Mouse (Mus musculus): ENCODE results near the gene Gm3238. TPM values are rescaled to one million over a fixed set of nuclear protein-coding genes. Genes with fewer than 3 reads are reported as not detected.
"Not testable (repeated sequence)": the region's sequence is repeated elsewhere in the genome, so short reads cannot be mapped to it uniquely, and the experiment has no call there.

Gene Gm3238
- not detected in 2 replicates for polyA plus RNA-seq (2015; fragmentation: Nextera tagmentation; extraction: Ambion mirVana)

- 83% methylated on average over 1 of the region's 1 CpGs for WGBS (ENCODE audit: insufficient replicate concordance)
- not testable (repeated sequence) for ATAC-seq
These were observed at the start of gene Gm3238 for GRCm38 (mm10) chr10:77771225-77771624. TSS of gene Gm3238 (minus strand) at chr10:77771325.

DNA sequence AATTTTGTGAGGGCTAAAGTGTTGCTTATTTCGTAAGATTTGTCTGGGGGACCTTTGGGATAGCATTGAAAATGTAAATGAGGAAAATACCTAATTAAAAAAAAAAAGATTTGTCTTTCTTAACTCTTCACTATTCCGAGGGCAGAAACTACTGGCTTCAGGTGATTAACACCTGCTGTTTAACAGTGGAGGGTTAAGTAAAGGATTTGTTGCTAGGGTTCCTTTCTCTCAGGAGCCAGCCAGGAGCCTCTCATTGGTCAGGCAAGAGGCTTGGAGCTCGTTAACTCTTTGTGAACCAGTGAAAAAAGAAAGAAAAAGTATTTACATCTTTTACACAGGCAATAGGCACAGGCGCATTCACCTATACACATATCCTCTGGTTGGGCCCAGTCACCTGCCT is 48.1 kb upstream of the Gm3238 start:
- H3K36me3 ChIP-seq (replicated peaks; ENCODE audit: insufficient read depth, low read length), result no peaks in the 10 kb centered on the region
- ATAC-seq, result no peak
- no peak for DNase-seq

More at GRCm38 (mm10) chr10:77771225-77771624, at the start of gene Gm3238:
- not testable (repeated sequence) for H3K4me1 ChIP-seq (ENCODE audit: insufficient read depth); DNase-seq; H3K4me3 ChIP-seq (ENCODE audit: low read depth, low read length); H3K27me3 ChIP-seq (ENCODE audit: insufficient read depth, low read length); H3K9ac ChIP-seq (replicated peaks); H3K4me2 ChIP-seq (ENCODE audit: low read depth, low read length); H3K36me3 ChIP-seq (replicated peaks; ENCODE audit: insufficient read depth, low read length); H3K9me3 ChIP-seq (ENCODE audit: low read length); H3K27ac ChIP-seq (ENCODE audit: low read depth)

DNA sequence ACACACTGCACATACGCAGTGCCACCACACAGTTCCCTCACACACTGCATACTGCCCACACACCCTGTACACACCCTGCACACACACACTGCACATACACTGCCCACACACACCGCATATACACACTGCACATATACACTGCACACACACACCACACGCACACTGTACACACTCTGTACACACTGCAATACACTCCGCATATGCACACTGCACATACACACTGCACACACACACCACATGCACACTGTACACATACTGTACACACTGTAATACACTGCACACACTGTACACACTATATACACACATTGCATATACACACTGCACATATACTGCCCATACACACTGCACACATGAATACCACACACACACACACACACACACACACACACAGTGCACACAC is 47.4 kb upstream of the Gm3238 start:
- ATAC-seq, result no peak
- H3K4me3 ChIP-seq (ENCODE audit: low read depth, low read length), result no peak overlapping the region
- TF ChIP-seq EP300 (IDR thresholded peaks at IDR 0.05; ENCODE audit: low read depth), result no peak
- TF ChIP-seq CTCF (IDR thresholded peaks at IDR 0.05; ENCODE audit: low read depth), result no peak
- H3K4me2 ChIP-seq (ENCODE audit: low read depth, low read length), result no peak overlapping the region
- H3K27ac ChIP-seq (ENCODE audit: low read depth), result no peak overlapping the region
- H3K9ac ChIP-seq (replicated peaks), result no peak overlapping the region
- H3K36me3 ChIP-seq (replicated peaks; ENCODE audit: insufficient read depth, low read length), result no peaks in the 10 kb centered on the region
- 94% methylated on average over 4 of the region's 4 CpGs for WGBS (ENCODE audit: insufficient replicate concordance)
- no peak for DNase-seq
- no peaks in the 10 kb centered on the region for H3K9me3 ChIP-seq (ENCODE audit: low read length)
- no peaks in the 10 kb centered on the region for H3K27me3 ChIP-seq (ENCODE audit: insufficient read depth, low read length)
- no peaks in the 10 kb centered on the region for H3K4me1 ChIP-seq (ENCODE audit: insufficient read depth)

More for the DNA sequence above, 48.1 kb upstream of the Gm3238 start:
- TF ChIP-seq CTCF (IDR thresholded peaks at IDR 0.05; ENCODE audit: low read depth) (no peak), EP300 (IDR thresholded peaks at IDR 0.05; ENCODE audit: low read depth) (no peak)
- Histone ChIP-seq H3K4me2 (ENCODE audit: low read depth, low read length) (no peak overlapping the region), H3K9me3 (ENCODE audit: low read length) (no peaks in the 10 kb centered on the region), H3K9ac (replicated peaks) (no peak overlapping the region), H3K27me3 (ENCODE audit: insufficient read depth, low read length) (no peaks in the 10 kb centered on the region), H3K4me3 (ENCODE audit: low read depth, low read length) (no peak overlapping the region), H3K27ac (ENCODE audit: low read depth) (no peak overlapping the region), H3K4me1 (ENCODE audit: insufficient read depth) (no peaks in the 10 kb centered on the region)
- WGBS (ENCODE audit: insufficient replicate concordance), result 54% methylated on average over 4 of the region's 4 CpGs

DNA sequence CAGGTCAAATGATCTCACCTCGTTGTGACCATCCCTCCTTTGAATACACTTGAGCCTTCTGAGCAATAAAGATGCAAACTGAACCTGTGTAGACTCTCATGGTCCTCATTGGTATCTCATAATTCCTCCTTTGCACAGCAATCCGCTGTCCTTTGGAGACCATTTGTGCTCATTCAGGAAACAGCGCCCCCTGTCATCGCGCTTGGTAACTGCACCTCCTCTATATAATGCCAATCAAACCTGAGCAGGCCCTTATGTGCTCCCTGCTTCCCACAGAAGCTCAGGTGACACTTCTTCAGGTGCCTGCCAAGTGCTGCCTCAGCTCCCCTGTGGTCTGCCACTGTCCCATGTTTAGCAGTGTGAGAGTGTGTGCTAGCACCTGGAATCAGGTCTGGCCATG is 44.4 kb upstream of the Gm3238 start:
- no peak overlapping the region for H3K27ac ChIP-seq (ENCODE audit: low read depth)
- no peaks in the 10 kb centered on the region for H3K27me3 ChIP-seq (ENCODE audit: insufficient read depth, low read length)
- no peaks in the 10 kb centered on the region for H3K4me1 ChIP-seq (ENCODE audit: insufficient read depth)
- 24% methylated on average over 5 of the region's 5 CpGs for WGBS (ENCODE audit: insufficient replicate concordance)
- no peaks in the 10 kb centered on the region for H3K9me3 ChIP-seq (ENCODE audit: low read length)
- no peak for ATAC-seq
- H3K9ac ChIP-seq (replicated peaks), result no peak overlapping the region
- H3K4me2 ChIP-seq (ENCODE audit: low read depth, low read length), result no peak overlapping the region
- TF ChIP-seq EP300 (IDR thresholded peaks at IDR 0.05; ENCODE audit: low read depth) (no peak), CTCF (IDR thresholded peaks at IDR 0.05; ENCODE audit: low read depth) (peak; percentile 65)
- no peak overlapping the region for H3K4me3 ChIP-seq (ENCODE audit: low read depth, low read length)
- DNase-seq, result peak; percentile 33
- H3K36me3 ChIP-seq (replicated peaks; ENCODE audit: insufficient read depth, low read length), result no peaks in the 10 kb centered on the region

DNA sequence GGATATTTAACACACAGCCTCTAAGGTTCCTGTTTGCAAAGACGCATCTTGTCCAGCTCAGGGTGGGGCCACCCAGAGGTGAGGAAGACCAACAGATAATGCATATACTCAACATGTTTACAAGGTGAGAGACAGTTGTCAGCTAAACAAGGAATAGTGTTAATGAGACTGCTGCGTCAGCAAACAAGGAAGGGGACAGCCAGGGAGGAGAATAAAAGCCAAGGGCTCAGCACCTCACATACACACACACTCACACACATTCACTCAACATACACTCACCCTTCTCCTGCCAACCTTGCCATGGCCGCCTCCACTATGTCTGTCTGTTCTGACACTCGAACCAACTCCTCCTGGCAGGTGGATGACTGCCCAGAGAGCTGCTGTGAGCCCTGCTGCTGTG is 43.3 kb upstream of the Gm3238 start, which contains the start of gene Gm2696:
Gm2696 (plus strand) TSS at position 301 of the 400 bp plus-strand sequence.
- Histone ChIP-seq H3K4me2 (ENCODE audit: low read depth, low read length) (no peak within 1 kb of the TSS), H3K36me3 (replicated peaks; ENCODE audit: insufficient read depth, low read length) (no peaks in the 10 kb centered on the region), H3K9ac (replicated peaks) (no peak within 1 kb of the TSS), H3K27me3 (ENCODE audit: insufficient read depth, low read length) (no peaks in the 10 kb centered on the region), H3K9me3 (ENCODE audit: low read length) (no peaks in the 10 kb centered on the region), H3K4me1 (ENCODE audit: insufficient read depth) (no peaks in the 10 kb centered on the region), H3K27ac (ENCODE audit: low read depth) (no peak within 1 kb of the TSS), H3K4me3 (ENCODE audit: low read depth, low read length) (no peak within 1 kb of the TSS)
- ATAC-seq (no peak), DNase-seq (no peak)
- WGBS (ENCODE audit: insufficient replicate concordance), result 39% methylated on average over 4 of the region's 4 CpGs
- TF ChIP-seq EP300 (IDR thresholded peaks at IDR 0.05; ENCODE audit: low read depth), result no peak
- TF ChIP-seq CTCF (IDR thresholded peaks at IDR 0.05; ENCODE audit: low read depth), result no peak

DNA sequence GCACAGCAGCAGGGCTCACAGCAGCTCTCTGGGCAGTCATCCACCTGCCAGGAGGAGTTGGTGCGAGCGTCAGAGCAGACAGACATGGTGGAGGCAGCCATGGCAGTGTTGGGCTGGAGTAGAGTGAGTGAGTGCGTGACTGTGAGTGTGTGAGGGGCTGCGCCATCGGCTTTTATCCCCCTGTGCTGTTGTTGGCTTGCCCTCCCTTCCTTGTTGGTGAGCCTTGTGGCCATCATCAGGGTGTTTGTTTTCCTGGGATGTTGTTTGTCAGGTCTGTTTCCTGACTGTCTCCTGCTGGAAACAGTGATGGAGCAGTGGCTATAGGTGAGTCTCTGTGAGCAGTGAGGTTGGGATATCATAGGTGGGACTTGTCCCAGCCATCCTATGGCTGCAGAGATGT is 40.6 kb upstream of the Gm3238 start, which contains the start of gene Gm9507:
Gm9507 (minus strand) TSS at position 101 of the 400 bp plus-strand sequence.
- TF ChIP-seq CTCF (IDR thresholded peaks at IDR 0.05; ENCODE audit: low read depth), result no peak
- no peak for TF ChIP-seq EP300 (IDR thresholded peaks at IDR 0.05; ENCODE audit: low read depth)
- Histone ChIP-seq H3K27me3 (ENCODE audit: insufficient read depth, low read length) (no peaks in the 10 kb centered on the region), H3K4me1 (ENCODE audit: insufficient read depth) (no peaks in the 10 kb centered on the region), H3K4me3 (ENCODE audit: low read depth, low read length) (no peak within 1 kb of the TSS), H3K27ac (ENCODE audit: low read depth) (no peak within 1 kb of the TSS), H3K9ac (replicated peaks) (no peak within 1 kb of the TSS), H3K9me3 (ENCODE audit: low read length) (no peaks in the 10 kb centered on the region), H3K4me2 (ENCODE audit: low read depth, low read length) (no peak within 1 kb of the TSS), H3K36me3 (replicated peaks; ENCODE audit: insufficient read depth, low read length) (no peaks in the 10 kb centered on the region)
- 61% methylated on average over 5 of the region's 5 CpGs for WGBS (ENCODE audit: insufficient replicate concordance)
- no peak for DNase-seq
- no peak for ATAC-seq

DNA sequence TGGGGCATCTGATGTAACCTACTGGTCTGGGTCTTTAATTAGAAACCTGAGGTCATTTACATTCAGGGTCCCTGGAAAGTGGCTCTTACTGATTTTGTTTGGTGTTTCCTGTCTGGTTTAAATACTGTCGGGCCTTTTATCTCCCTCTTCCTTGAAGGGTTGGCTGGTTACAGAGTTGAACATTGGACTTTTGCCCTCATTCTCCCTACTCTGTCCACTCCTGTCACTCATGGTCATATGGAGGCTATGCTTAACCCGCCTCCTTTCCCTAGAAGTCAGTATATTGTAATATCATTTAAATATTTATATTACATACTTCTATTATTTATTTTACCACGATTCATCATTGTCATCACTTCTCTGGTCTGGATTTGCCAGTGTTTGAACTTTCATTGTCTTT is 33.0 kb upstream of the Gm3238 start:
- H3K36me3 ChIP-seq (replicated peaks; ENCODE audit: insufficient read depth, low read length), result no peaks in the 10 kb centered on the region
- no peak overlapping the region for H3K4me3 ChIP-seq (ENCODE audit: low read depth, low read length)
- no peak overlapping the region for H3K4me2 ChIP-seq (ENCODE audit: low read depth, low read length)
- H3K27me3 ChIP-seq (ENCODE audit: insufficient read depth, low read length), result no peaks in the 10 kb centered on the region
- no peak overlapping the region for H3K9ac ChIP-seq (replicated peaks)
- ATAC-seq, result no peak
- DNase-seq, result no peak
- H3K4me1 ChIP-seq (ENCODE audit: insufficient read depth), result no peaks in the 10 kb centered on the region
- 47% methylated on average over 3 of the region's 3 CpGs for WGBS (ENCODE audit: insufficient replicate concordance)
- H3K9me3 ChIP-seq (ENCODE audit: low read length), result no peaks in the 10 kb centered on the region
- H3K27ac ChIP-seq (ENCODE audit: low read depth), result no peak overlapping the region
- TF ChIP-seq EP300 (IDR thresholded peaks at IDR 0.05; ENCODE audit: low read depth) (no peak), CTCF (IDR thresholded peaks at IDR 0.05; ENCODE audit: low read depth) (no peak)

Measured in liver, postnatal 0 days (tissue).